Mouse (Mus musculus): Measurements from ENCODE around the gene Tmem8b. TPM values are rescaled to one million over a fixed set of nuclear protein-coding genes. Genes with fewer than 3 reads are reported as not detected.

Gene Tmem8b
- polyA plus RNA-seq, 1 experiment from 2014 or later, result 7.7 TPM

DNA sequence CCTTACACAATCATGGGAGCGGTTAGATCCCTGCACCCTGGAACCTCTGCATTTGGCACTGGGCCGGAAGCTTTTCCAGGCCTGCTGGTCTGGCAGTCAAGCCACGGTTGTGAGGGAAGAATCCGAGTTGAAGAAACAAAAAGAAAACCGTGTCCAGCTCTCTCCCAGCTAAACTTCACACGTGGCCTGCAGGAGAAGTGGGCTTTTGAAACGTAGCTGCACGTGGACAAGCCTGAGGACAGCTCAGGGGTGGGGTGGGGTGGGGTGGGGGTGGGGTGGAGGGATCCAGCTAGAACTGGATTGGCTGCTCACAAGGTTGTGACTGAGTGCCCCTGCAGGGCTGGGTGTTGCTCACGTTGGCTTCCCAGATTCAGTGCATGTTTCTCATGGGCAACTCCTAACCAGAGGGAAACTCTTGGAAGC is 26.5 kb downstream of the Tmem8b start:
- no peak overlapping the region for H3K9ac ChIP-seq
- no peak overlapping the region for H3K4me2 ChIP-seq (replicated peaks)
- H3K9me3 ChIP-seq, result no peaks in the 10 kb centered on the region
- WGBS, result 30% methylated on average over 9 of the region's 9 CpGs
- no peak for ATAC-seq (ENCODE audit: insufficient number of reproducible peaks, insufficient read depth, low FRiP score, low TSS enrichment)
- no peaks in the 10 kb centered on the region for H3K27me3 ChIP-seq
- no peak overlapping the region for H3K27ac ChIP-seq
- no peaks in the 10 kb centered on the region for H3K4me1 ChIP-seq
- H3K4me3 ChIP-seq, result no peak overlapping the region
- 0 out of 2 replicates have a peak, but pooled peaks cover 5% of the 10 kb centered on the region for H3K36me3 ChIP-seq

- no peak overlapping the region for H3K4me2 ChIP-seq (replicated peaks)
- WGBS, result 95% methylated on average over 13 of the region's 13 CpGs
- ATAC-seq (ENCODE audit: insufficient number of reproducible peaks, insufficient read depth, low FRiP score, low TSS enrichment), result no peak
- no peak overlapping the region for H3K9ac ChIP-seq
- H3K4me1 ChIP-seq, result no peaks in the 10 kb centered on the region
- no peak overlapping the region for H3K27ac ChIP-seq
- no peaks in the 10 kb centered on the region for H3K36me3 ChIP-seq
- no peaks in the 10 kb centered on the region for H3K9me3 ChIP-seq
- no peaks in the 10 kb centered on the region for H3K27me3 ChIP-seq
- no peak overlapping the region for H3K4me3 ChIP-seq
Measured at GRCm38 (mm10) chr4:43696561-43696960, 27.8 kb downstream of the Tmem8b start.

GRCm38 (mm10) chr4:43700707-43701106 is 31.9 kb downstream of the Tmem8b start, which contains the start of gene Olfr70:
Gene Olfr70, minus strand, starts transcription at chr4:43700807.
- no peak for ATAC-seq (ENCODE audit: insufficient number of reproducible peaks, insufficient read depth, low FRiP score, low TSS enrichment)
- H3K4me3 ChIP-seq, result no peak within 1 kb of the TSS
- H3K4me1 ChIP-seq, result no peaks in the 10 kb centered on the region
- H3K27ac ChIP-seq, result no peak within 1 kb of the TSS
- H3K9ac ChIP-seq, result no peak within 1 kb of the TSS
- H3K27me3 ChIP-seq, result no peaks in the 10 kb centered on the region
- H3K36me3 ChIP-seq, result no peaks in the 10 kb centered on the region
- no peaks in the 10 kb centered on the region for H3K9me3 ChIP-seq
- 82% methylated on average over 6 of the region's 6 CpGs for WGBS
- H3K4me2 ChIP-seq (replicated peaks), result no peak within 1 kb of the TSS

- WGBS, result 74% methylated on average over 6 of the region's 6 CpGs
- no peaks in the 10 kb centered on the region for H3K4me1 ChIP-seq
Measured at GRCm38 (mm10) chr4:43703439-43703838, 34.7 kb downstream of the Tmem8b start.

DNA sequence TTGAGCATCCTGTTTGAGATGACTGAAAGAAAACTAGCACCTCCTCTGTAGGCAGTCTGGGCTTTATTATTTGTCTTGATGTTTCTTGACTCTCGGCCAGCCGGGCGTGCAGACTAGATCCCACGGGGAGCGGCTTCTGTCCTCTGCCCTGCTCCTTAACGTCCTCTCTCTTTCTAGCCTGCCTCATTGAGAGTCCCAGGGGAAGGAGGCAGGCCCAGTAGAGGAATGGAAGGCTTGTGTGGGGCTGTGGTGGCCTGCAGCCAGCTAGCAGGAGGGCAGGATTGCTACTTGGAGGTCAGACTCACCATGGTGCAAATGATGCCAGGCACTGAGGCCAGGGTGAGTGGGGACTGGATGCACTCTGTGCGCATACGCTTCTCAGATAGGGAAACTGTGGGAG is 35.1 kb downstream of the Tmem8b start:
- H3K4me1 ChIP-seq, result no peaks in the 10 kb centered on the region
- H3K27me3 ChIP-seq, result no peaks in the 10 kb centered on the region
- H3K9ac ChIP-seq, result no peak overlapping the region
- ATAC-seq (ENCODE audit: insufficient number of reproducible peaks, insufficient read depth, low FRiP score, low TSS enrichment), result no peak
- H3K4me2 ChIP-seq (replicated peaks), result no peak overlapping the region
- H3K36me3 ChIP-seq, result no peaks in the 10 kb centered on the region
- no peak overlapping the region for H3K4me3 ChIP-seq
- 82% methylated on average over 8 of the region's 8 CpGs for WGBS
- H3K9me3 ChIP-seq, result no peaks in the 10 kb centered on the region
- no peak overlapping the region for H3K27ac ChIP-seq

More at GRCm38 (mm10) chr4:43703439-43703838, 34.7 kb downstream of the Tmem8b start:
- Histone ChIP-seq H3K4me3 (no peak overlapping the region), H3K4me2 (replicated peaks) (no peak overlapping the region), H3K36me3 (no peaks in the 10 kb centered on the region), H3K27ac (no peak overlapping the region), H3K9me3 (no peaks in the 10 kb centered on the region), H3K9ac (no peak overlapping the region), H3K27me3 (no peaks in the 10 kb centered on the region)
- no peak for ATAC-seq (ENCODE audit: insufficient number of reproducible peaks, insufficient read depth, low FRiP score, low TSS enrichment)

GRCm38 (mm10) chr4:43705991-43706390 is 37.2 kb downstream of the Tmem8b start:
- H3K4me3 ChIP-seq, result no peak overlapping the region
- H3K27me3 ChIP-seq, result no peaks in the 10 kb centered on the region
- no peaks in the 10 kb centered on the region for H3K36me3 ChIP-seq
- no peaks in the 10 kb centered on the region for H3K4me1 ChIP-seq
- 84% methylated on average over 13 of the region's 13 CpGs for WGBS
- no peaks in the 10 kb centered on the region for H3K9me3 ChIP-seq
- no peak overlapping the region for H3K27ac ChIP-seq
- no peak overlapping the region for H3K9ac ChIP-seq
- no peak overlapping the region for H3K4me2 ChIP-seq (replicated peaks)
- ATAC-seq (ENCODE audit: insufficient number of reproducible peaks, insufficient read depth, low FRiP score, low TSS enrichment), result no peak

DNA sequence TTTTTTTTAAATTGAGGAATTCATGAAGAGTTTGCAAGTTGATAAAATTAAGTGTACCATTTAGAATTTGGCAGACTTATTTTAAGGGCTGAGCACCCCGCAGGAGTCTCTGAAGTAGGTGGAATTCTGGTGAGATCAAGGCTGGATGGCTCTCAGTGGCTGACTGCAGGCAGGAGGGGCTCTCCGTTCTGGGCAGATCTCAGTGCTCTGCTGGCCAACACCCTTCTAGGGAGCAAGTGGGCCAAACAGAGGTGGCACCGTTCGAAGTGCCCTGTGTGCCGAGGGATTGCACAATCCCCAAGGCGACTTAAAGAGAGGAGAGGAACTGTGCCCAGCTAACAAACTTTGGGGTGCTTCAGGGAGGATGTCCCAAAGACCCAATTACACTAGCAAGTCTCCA is 41.1 kb downstream of the Tmem8b start, which contains the start of gene Olfr71:
Olfr71 (minus strand) TSS at position 387 of the 400 bp plus-strand sequence.
- 74% methylated on average over 6 of the region's 6 CpGs for WGBS
- H3K9ac ChIP-seq, result no peak within 1 kb of the TSS

GRCm38 (mm10) chr4:43711821-43712220 is 43.0 kb downstream of the Tmem8b start:
- H3K9ac ChIP-seq, result no peak overlapping the region
- no peak overlapping the region for H3K27ac ChIP-seq
- no peaks in the 10 kb centered on the region for H3K36me3 ChIP-seq
- no peaks in the 10 kb centered on the region for H3K4me1 ChIP-seq
- WGBS, result 1% methylated on average over 2 of the region's 2 CpGs
- no peak overlapping the region for H3K4me3 ChIP-seq
- no peaks in the 10 kb centered on the region for H3K27me3 ChIP-seq
- no peak for ATAC-seq (ENCODE audit: insufficient number of reproducible peaks, insufficient read depth, low FRiP score, low TSS enrichment)
- H3K4me2 ChIP-seq (replicated peaks), result no peak overlapping the region
- no peaks in the 10 kb centered on the region for H3K9me3 ChIP-seq

More for the DNA sequence above, 41.1 kb downstream of the Tmem8b start, which contains the start of gene Olfr71:
- Histone ChIP-seq H3K4me2 (replicated peaks) (no peak within 1 kb of the TSS), H3K4me3 (no peak within 1 kb of the TSS), H3K27ac (no peak within 1 kb of the TSS), H3K36me3 (no peaks in the 10 kb centered on the region), H3K27me3 (no peaks in the 10 kb centered on the region), H3K4me1 (no peaks in the 10 kb centered on the region), H3K9me3 (no peaks in the 10 kb centered on the region)
- ATAC-seq (ENCODE audit: insufficient number of reproducible peaks, insufficient read depth, low FRiP score, low TSS enrichment), result no peak

- Histone ChIP-seq H3K36me3 (no peaks in the 10 kb centered on the region), H3K4me2 (replicated peaks) (no peak overlapping the region), H3K27ac (no peak overlapping the region), H3K4me3 (no peak overlapping the region), H3K9ac (no peak overlapping the region), H3K27me3 (no peaks in the 10 kb centered on the region), H3K4me1 (no peaks in the 10 kb centered on the region), H3K9me3 (no peaks in the 10 kb centered on the region)
- 32% methylated on average over 7 of the region's 7 CpGs for WGBS
- no peak for ATAC-seq (ENCODE audit: insufficient number of reproducible peaks, insufficient read depth, low FRiP score, low TSS enrichment)
Measured at GRCm38 (mm10) chr4:43713652-43714219, 45.0 kb downstream of the Tmem8b start.

DNA sequence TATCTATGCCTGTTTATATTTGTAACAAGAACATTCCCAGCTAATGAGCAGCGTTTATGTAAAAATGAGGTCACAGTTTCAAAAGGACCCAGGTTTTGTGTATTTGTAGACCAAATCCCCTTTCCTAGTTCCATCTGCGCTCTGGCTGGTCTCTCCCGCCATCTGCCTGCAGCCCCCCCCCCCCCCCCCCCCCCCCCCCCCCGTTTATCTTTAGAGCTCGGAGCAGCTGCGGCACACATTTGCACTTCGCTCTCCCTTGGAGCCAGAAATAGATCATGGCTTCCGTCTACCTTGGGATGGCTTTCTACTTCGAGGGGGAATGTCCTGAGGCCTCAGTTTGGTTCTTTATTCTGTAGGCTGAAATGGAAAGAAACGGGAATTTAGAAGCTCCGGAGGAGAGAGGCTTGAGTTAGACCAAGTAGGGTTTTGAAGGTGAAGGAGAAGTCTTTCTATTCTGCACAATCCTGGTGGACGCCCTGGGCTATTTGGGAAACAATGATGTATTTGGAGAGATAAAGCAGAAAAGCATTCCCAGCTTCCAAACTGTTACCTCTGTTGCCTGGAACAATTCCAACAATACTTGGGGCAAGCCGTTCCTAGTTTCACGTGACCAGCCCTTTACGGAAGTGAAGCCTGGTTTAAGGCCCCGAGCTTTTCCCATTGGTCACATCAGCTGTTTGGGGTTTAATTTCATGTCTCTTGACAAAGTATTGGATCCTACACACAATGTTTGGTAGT is 51.9 kb downstream of the Tmem8b start:
- H3K36me3 ChIP-seq, result no peaks in the 10 kb centered on the region
- no peak for ATAC-seq (ENCODE audit: insufficient number of reproducible peaks, insufficient read depth, low FRiP score, low TSS enrichment)
- H3K27ac ChIP-seq, result peak overlapping the region; percentile 57; the same call in 1 of the 2 replicates
- 55% methylated on average over 15 of the region's 16 CpGs for WGBS
- no peaks in the 10 kb centered on the region for H3K27me3 ChIP-seq
- no peak overlapping the region for H3K4me3 ChIP-seq
- no peaks in the 10 kb centered on the region for H3K4me1 ChIP-seq
- H3K4me2 ChIP-seq (replicated peaks), result no peak overlapping the region
- H3K9me3 ChIP-seq, result no peaks in the 10 kb centered on the region
- H3K9ac ChIP-seq, result peak overlapping the region; percentile 31; the same call in 1 of the 2 replicates

DNA sequence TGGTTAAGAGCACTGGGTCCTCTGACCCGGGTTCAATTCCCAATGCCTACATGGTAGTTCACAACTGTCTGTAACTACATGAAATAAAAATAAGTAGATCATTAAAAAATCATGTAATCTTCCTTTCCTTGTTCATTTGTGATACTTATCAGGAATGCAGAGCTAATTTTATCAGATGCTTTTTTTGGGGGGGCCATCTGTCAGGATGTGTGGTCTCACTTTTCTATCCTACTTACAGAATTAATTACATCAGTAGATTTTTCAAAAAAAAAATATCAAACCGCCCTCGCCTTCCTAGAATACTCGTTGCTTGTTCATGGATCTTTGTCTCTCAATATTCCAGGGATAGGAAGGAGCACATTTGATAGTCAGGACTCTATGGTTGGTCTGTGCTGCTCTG is 53.4 kb downstream of the Tmem8b start:
- ATAC-seq (ENCODE audit: insufficient number of reproducible peaks, insufficient read depth, low FRiP score, low TSS enrichment), result no peak
- no peaks in the 10 kb centered on the region for H3K9me3 ChIP-seq
- H3K4me1 ChIP-seq, result no peaks in the 10 kb centered on the region
- no peak overlapping the region for H3K9ac ChIP-seq
- 89% methylated on average over 4 of the region's 4 CpGs for WGBS
- no peaks in the 10 kb centered on the region for H3K36me3 ChIP-seq
- no peak overlapping the region for H3K4me3 ChIP-seq
- H3K27me3 ChIP-seq, result no peaks in the 10 kb centered on the region
- H3K27ac ChIP-seq, result no peak overlapping the region
- H3K4me2 ChIP-seq (replicated peaks), result no peak overlapping the region

DNA sequence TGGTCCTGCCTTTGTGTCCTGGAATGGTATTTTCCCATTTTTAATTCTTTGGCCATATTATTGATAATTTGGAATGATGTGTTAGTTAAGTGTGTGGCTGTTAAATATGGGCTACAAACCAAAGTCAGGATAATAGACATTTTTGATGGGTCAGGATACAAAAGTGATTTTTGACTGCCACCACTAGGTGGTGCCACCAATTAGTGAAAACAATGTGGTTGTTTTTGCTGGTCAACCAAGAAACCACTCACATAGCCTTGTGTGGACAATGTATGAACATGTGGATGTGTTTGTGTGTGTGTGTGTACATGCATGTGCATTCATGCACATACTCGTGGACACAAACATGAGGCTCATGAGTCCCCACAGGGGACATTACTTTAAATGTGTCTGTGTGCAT is 56.0 kb downstream of the Tmem8b start:
- Histone ChIP-seq H3K4me1 (0 out of 2 replicates have a peak, but pooled peaks cover 9% of the 10 kb centered on the region), H3K4me2 (replicated peaks) (no peak overlapping the region), H3K36me3 (no peaks in the 10 kb centered on the region), H3K27me3 (no peaks in the 10 kb centered on the region), H3K27ac (no peak overlapping the region), H3K9ac (no peak overlapping the region), H3K4me3 (no peak overlapping the region), H3K9me3 (no peaks in the 10 kb centered on the region)
- ATAC-seq (ENCODE audit: insufficient number of reproducible peaks, insufficient read depth, low FRiP score, low TSS enrichment), result no peak
- WGBS, result 50% methylated on average over 1 of the region's 1 CpGs
